Mouse (Mus musculus) heart, postnatal 0 days (tissue): ENCODE results near the gene Phlpp2. TPM values are rescaled to one million over a fixed set of nuclear protein-coding genes. Genes with fewer than 3 reads are reported as not detected.

Experiments
- ATAC-seq: fragments of 200-750 bp; cut with Nextera tagmentation; 2 replicates; pipeline ENCODE4 v1.8.0; 2017; ENCODE audit warnings: low read depth, moderate number of reproducible peaks, moderate library complexity; ENCODE audit not compliant: insufficient read depth
- DNase-seq: peaks from one replicate; pipeline ENCODE4 v3.0.0-alpha.2; 2016; ENCODE audit warnings: low spot score
- H3K27ac ChIP-seq: fragments of 300-500 bp; sonication (generic); 2 replicates; pipeline ENCODE4 v1.5.1; 2014; ENCODE audit warnings: low read depth, mild to moderate bottlenecking
- H3K27me3 ChIP-seq: fragments of 300-500 bp; sonication (generic); 2 replicates; pipeline ENCODE4 v1.6.1; 2014; ENCODE audit warnings: low read length, mixed read lengths; ENCODE audit not compliant: control insufficient read depth, insufficient read depth
- H3K36me3 ChIP-seq: fragments of 300-500 bp; sonication (generic); replicated peaks from 2 replicates; pipeline ENCODE4 v1.6.1; 2014; ENCODE audit warnings: low read length, mixed read lengths; ENCODE audit not compliant: control insufficient read depth, insufficient read depth
- H3K4me1 ChIP-seq: fragments of 300-500 bp; sonication (generic); 2 replicates; pipeline ENCODE4 v1.6.1; 2014; ENCODE audit warnings: antibody characterized with exemption; ENCODE audit not compliant: control insufficient read depth, insufficient read depth
- H3K4me2 ChIP-seq: fragments of 300-500 bp; sonication (generic); 2 replicates; pipeline ENCODE4 v1.6.1; 2014; ENCODE audit warnings: low read depth, mild to moderate bottlenecking, low read length, moderate library complexity
- H3K4me3 ChIP-seq: fragments of 300-500 bp; sonication (generic); 2 replicates; pipeline ENCODE4 v1.5.1; 2014; ENCODE audit warnings: low read depth, low read length
- H3K9ac ChIP-seq: fragments of 300-500 bp; sonication (generic); replicated peaks from 2 replicates; pipeline ENCODE4 v1.6.1; 2014; ENCODE audit warnings: low read depth, low read length, mixed read lengths
- H3K9me3 ChIP-seq: fragments of 300-500 bp; sonication (generic); replicated peaks from 2 replicates; pipeline ENCODE4 v1.6.1; 2016; ENCODE audit warnings: low read length; ENCODE audit not compliant: control insufficient read depth
- CTCF ChIP-seq: IDR thresholded peaks from 2 replicates; pipeline ENCODE4 v1.5.1; 2016; ENCODE audit warnings: antibody characterized with exemption, control low read depth, low read depth
- EP300 ChIP-seq: IDR thresholded peaks from 2 replicates; pipeline ENCODE4 v1.6.1; 2016; ENCODE audit warnings: antibody characterized with exemption, low read depth
- WGBS: fragments of 180-500 bp; shearing (Covaris S2); extraction: QIAGEN DNeasy Blood & Tissue Kit; methylation state at CpG from one replicate; pipeline ENCODE4 v1.1.7; 2014; 5-methylcytosine and 5-hydroxymethylcytosine counted together
- polyA plus RNA-seq: library from polyadenylated mRNA; unstranded; fragments of >200 nt; fragmentation: Nextera tagmentation; extraction: Ambion mirVana; gene quantifications from 2 replicates; pipeline ENCODE4 v1.2.1, GENCODE M21; 2015
- total RNA-seq: library from RNA; depleted of rRNA; stranded (reverse); fragments of >200 nt; gene quantifications from 2 replicates; pipeline ENCODE4 v1.2.3, GENCODE M21; 2014; ENCODE audit warnings: low replicate concordance; rRNA removed

Gene Phlpp2
- total and polyA plus RNA-seq, 2 experiments from 2014 or later: 0.67 to 2.3 TPM

GRCm38 (mm10) chr8:109990224-109990623 lies 121.9 kb downstream of the Phlpp2 start, which contains the start of gene Tat:
Tat (plus strand) TSS chr8:109990437.
- Histone ChIP-seq H3K27me3 (no peaks in the 10 kb centered on the region), H3K36me3 (no peaks in the 10 kb centered on the region), H3K9me3 (no peaks in the 10 kb centered on the region), H3K4me1 (no peaks in the 10 kb centered on the region), H3K27ac (no peak within 1 kb of the TSS), H3K9ac (no peak within 1 kb of the TSS), H3K4me3 (no peak within 1 kb of the TSS), H3K4me2 (no peak within 1 kb of the TSS)
- no peak for TF ChIP-seq EP300
- no peak for TF ChIP-seq CTCF
- DNase-seq (no peak), ATAC-seq (no peak)
- 73% methylated on average over 8 of the region's 8 CpGs for WGBS

GRCm38 (mm10) chr8:109992166-109992565 lies 123.8 kb downstream of the Phlpp2 start:
- no peak for TF ChIP-seq CTCF
- H3K27ac ChIP-seq: no peak overlapping the region
- 80% methylated on average over 5 of the region's 5 CpGs for WGBS

DNA sequence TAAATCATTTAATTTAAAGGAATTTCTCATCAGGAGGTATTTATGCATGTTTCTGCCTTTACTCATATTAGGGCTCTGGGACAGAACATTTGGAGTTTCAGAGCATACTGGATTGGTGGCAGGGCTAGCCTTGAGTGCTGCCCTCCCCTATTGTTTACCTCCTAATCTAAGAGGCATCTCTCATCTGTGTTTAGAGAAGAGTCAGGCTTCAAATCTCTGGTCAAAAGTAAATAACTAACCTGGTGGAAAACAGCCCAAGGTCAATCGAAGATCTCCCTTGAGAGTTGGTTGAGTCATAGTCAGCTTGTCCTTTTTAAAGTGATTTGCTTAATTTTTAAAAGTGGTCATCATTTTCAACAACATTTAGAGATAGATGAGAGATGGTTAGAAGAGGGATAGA lies 124.6 kb downstream of the Phlpp2 start:
- H3K4me1 ChIP-seq: no peaks in the 10 kb centered on the region
- TF ChIP-seq CTCF: no peak
- TF ChIP-seq EP300: no peak
- H3K27ac ChIP-seq: no peak overlapping the region
- ATAC-seq: no peak
- no peaks in the 10 kb centered on the region for H3K27me3 ChIP-seq
- H3K9ac ChIP-seq: no peak overlapping the region
- H3K4me3 ChIP-seq: no peak overlapping the region
- 65% methylated on average over 1 of the region's 1 CpGs for WGBS
- H3K9me3 ChIP-seq: no peaks in the 10 kb centered on the region
- DNase-seq: no peak
- no peak overlapping the region for H3K4me2 ChIP-seq
- no peaks in the 10 kb centered on the region for H3K36me3 ChIP-seq

More at GRCm38 (mm10) chr8:109992166-109992565, 123.8 kb downstream of the Phlpp2 start:
- Histone ChIP-seq H3K36me3 (no peaks in the 10 kb centered on the region), H3K27me3 (no peaks in the 10 kb centered on the region), H3K4me3 (no peak overlapping the region), H3K9me3 (no peaks in the 10 kb centered on the region), H3K4me2 (no peak overlapping the region), H3K4me1 (no peaks in the 10 kb centered on the region), H3K9ac (no peak overlapping the region)
- DNase-seq (no peak), ATAC-seq (no peak)

Other genes with a start within 250 kb of the Phlpp2 start
- 65.3 and 69.7 TPM in 2 replicates for gene Ist1, start 175.3 kb upstream of the Phlpp2 start, total RNA-seq
- 70.5 and 73.2 TPM in 2 replicates for gene Ist1, start 175.3 kb upstream of the Phlpp2 start, polyA plus RNA-seq
- gene Zfp821, start 163.0 kb upstream of the Phlpp2 start, total RNA-seq: 14.8 and 21.4 TPM in 2 replicates
- 11.6 and 12.2 TPM in 2 replicates for gene Zfp821, start 163.0 kb upstream of the Phlpp2 start, polyA plus RNA-seq
- gene Atxn1l, start 130.8 kb upstream of the Phlpp2 start, total RNA-seq: 12.6 and 13.8 TPM in 2 replicates
- gene Atxn1l, start 130.8 kb upstream of the Phlpp2 start, polyA plus RNA-seq: 2.4 and 3.3 TPM in 2 replicates
- 23.7 and 24.6 TPM in 2 replicates for gene Ap1g1, start 90.0 kb upstream of the Phlpp2 start, total RNA-seq
- gene Ap1g1, start 90.0 kb upstream of the Phlpp2 start, polyA plus RNA-seq: 13.5 and 14.4 TPM in 2 replicates
- 0.19 and 1.9 TPM in 2 replicates for gene Marveld3, start 93.7 kb downstream of the Phlpp2 start, total RNA-seq
- gene Marveld3, start 93.7 kb downstream of the Phlpp2 start, polyA plus RNA-seq: 0.36 TPM in 2 replicates
- gene Tat, start 121.9 kb downstream of the Phlpp2 start, total RNA-seq: 1.2 and 2.9 TPM in 2 replicates
- gene Tat, start 121.9 kb downstream of the Phlpp2 start, polyA plus RNA-seq: 0.26 and 0.34 TPM in 2 replicates
- gene Chst4, start 171.2 kb downstream of the Phlpp2 start, total RNA-seq: 1.9 and 5.5 TPM in 2 replicates
- gene Chst4, start 171.2 kb downstream of the Phlpp2 start, polyA plus RNA-seq: 2.0 and 2.3 TPM in 2 replicates
- 4.0 and 4.2 TPM in 2 replicates for gene Zfp612, start 211.2 kb downstream of the Phlpp2 start, total RNA-seq
- gene Zfp612, start 211.2 kb downstream of the Phlpp2 start, polyA plus RNA-seq: 5.3 and 5.9 TPM in 2 replicates
- gene Gm21964, start 232.7 kb downstream of the Phlpp2 start, total RNA-seq: not detected in 2 replicates
- not detected in 2 replicates for gene Gm21964, start 232.7 kb downstream of the Phlpp2 start, polyA plus RNA-seq
- gene Gm17720, start 234.2 kb downstream of the Phlpp2 start, total RNA-seq: not detected in 2 replicates
- not detected in 2 replicates for gene Gm17720, start 234.2 kb downstream of the Phlpp2 start, polyA plus RNA-seq